Mouse (Mus musculus) adrenal gland, postnatal 0 days (tissue): ENCODE data around the gene Atp13a4. TPM values are rescaled to one million over a fixed set of nuclear protein-coding genes. Genes with fewer than 3 reads are reported as not detected.

Experiments used
- polyA plus RNA-seq: library from polyadenylated mRNA; unstranded; fragments of >200 nt; fragmentation: Nextera tagmentation; extraction: Ambion mirVana; gene quantifications from 2 replicates; pipeline ENCODE4 v1.2.1, GENCODE M21; 2015

The Atp13a4 gene
- polyA plus RNA-seq, result not detected in 2 replicates

GRCm38 (mm10) chr16:29544829-29545228 lies at the start of gene Atp13a4:
Atp13a4 (minus strand) TSS chr16:29544864.

DNA sequence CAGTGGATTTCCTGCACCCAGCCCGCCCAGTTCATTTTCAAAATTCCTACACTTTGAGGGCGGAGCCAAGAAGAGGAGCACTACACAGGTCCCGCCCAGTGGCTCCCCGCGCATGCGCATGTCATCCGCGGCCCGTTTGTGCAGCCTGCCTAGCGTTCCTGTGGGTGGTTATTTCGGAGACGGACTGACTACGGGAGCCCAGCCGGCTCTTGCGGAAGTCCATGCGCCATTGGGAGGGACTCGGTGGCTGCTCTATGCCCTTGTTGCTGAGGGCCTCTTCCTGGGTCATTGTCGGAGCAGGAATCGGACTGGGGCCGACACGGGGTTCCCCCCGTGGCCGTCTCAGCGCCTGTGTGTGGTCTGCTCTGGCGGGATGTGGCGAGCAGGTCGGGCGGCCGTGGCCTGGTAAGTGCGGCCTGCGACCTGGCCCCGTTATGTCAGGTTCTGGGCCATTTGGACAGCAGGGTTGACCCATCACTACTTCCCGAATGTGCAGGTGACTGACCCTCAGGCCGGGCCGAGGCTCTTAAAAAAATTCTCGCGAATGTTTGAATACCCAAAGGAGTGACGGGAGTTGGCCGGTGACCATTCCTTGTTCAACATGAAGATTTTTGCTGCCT lies 34.6 kb upstream of the Atp13a4 start, which contains the start of gene Opa1:
TSS of gene Opa1 (plus strand) at position 168 of the 620 bp plus-strand sequence.

DNA sequence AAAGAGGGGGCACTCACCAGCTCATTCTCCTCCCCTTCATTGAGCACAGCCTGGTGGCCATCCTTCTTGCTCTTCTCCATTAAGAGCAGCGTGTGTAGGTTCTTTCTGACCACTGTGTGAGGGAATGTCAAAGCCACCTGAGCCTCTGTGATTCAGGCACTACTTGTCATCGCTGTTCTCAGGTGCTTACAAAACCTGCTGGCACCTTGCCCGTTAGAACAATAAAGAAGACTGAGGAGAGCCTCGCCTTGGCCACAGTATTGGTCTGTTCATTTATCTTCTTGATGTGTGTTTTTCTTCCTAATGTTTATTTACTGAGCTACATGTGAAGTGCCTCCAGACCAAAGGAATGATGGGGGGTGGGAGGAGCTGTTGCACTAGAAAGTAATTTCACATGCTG lies 166.2 kb downstream of the Atp13a4 start, which contains the start of gene Atp13a5:
TSS of gene Atp13a5 (minus strand) at position 275 of the 400 bp plus-strand sequence.

Other genes with a start within 250 kb of the Atp13a4 start
- gene Atp13a5, start 166.1 kb downstream of the Atp13a4 start, polyA plus RNA-seq, result 0.05 TPM in 1 of 2 replicates, not detected in the other
- 16.2 and 27.5 TPM in 2 replicates for gene Opa1, start 34.5 kb upstream of the Atp13a4 start, polyA plus RNA-seq